Mouse (Mus musculus) spleen, adult 12 weeks (tissue): ENCODE results near the gene Zfp410.
"Not testable (repeated sequence)": the region's sequence is repeated elsewhere in the genome, so short reads cannot be mapped to it uniquely, and the experiment has no call there.

Experiments
- DNase-seq: peaks from one replicate; pipeline ENCODE4 v3.0.0; 2022; ENCODE audit warnings: low spot score

The Zfp410 gene

GRCm38 (mm10) chr12:84316721-84317621, at the start of gene Zfp410:
Gene Zfp410, plus strand, starts transcription at chr12:84316852.
- peak; percentile 70 for DNase-seq

- DNase-seq: no peak
These were observed 49.4 kb upstream of the Zfp410 start for GRCm38 (mm10) chr12:84267264-84267663.

DNA sequence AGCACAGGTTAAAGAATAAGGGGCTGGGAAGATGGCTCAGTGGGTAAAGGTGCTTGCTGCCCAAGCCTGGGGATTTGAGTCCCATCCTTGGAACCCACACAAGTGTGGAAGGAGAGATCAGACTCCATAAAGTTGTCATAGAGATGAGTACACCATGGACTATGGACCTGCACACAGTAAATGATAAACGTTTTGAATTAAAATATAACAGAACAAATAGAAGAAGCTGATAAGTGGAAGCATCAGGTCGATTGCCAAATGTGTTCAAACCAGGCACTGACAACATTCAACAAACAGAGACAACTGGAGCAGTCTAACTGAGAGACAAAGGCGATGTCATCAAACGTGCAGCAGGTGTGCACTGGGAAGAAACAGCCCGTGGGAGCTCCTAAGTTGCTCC, 43.3 kb upstream of the Zfp410 start:
- no peak for DNase-seq

DNA sequence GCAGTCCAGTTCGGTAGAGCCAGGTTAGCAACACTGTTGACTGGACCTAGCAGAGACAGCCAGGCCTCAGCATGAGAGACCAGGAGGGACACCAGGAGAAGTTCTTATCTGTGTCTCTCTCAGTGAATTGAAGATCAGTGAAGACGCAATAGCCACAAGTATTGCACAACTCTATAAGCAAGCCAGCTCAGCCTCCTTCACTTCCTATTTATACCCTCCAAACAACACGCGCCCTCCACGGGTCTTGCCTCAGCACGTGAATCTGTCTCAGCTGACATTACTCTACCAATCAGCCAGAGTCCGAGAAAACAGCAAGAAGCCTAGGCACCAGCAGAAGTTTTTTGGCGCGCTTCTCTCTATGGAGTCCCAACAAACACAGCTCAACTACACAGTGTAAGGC, 41.4 kb upstream of the Zfp410 start:
- no peak for DNase-seq

DNA sequence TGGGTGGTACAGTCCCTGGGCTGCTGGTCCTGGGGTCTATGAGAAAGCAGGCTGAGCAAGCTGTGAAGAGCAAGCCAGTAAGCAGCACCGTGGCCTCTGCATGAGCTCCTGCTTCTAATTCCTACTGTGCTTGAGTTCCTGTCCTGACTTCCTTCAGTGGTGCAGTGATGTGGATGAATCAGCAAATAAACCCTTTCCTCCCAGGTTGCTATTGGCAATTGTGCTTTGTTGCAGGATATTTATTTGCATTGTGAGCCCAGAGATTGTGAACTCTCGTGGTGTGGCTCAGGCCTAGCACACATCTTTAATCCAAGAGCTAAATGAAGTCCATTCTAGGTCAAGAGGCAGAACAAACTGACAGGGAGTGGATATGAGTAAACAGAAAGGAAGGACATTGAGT, 40.4 kb upstream of the Zfp410 start:
- no peak for DNase-seq

- no peak for DNase-seq
These were observed 39.9 kb upstream of the Zfp410 start for GRCm38 (mm10) chr12:84276799-84277198.

- no peak for DNase-seq
These were observed 38.8 kb upstream of the Zfp410 start for GRCm38 (mm10) chr12:84277832-84278231.

GRCm38 (mm10) chr12:84278901-84279300, 37.8 kb upstream of the Zfp410 start:
- DNase-seq: no peak

DNA sequence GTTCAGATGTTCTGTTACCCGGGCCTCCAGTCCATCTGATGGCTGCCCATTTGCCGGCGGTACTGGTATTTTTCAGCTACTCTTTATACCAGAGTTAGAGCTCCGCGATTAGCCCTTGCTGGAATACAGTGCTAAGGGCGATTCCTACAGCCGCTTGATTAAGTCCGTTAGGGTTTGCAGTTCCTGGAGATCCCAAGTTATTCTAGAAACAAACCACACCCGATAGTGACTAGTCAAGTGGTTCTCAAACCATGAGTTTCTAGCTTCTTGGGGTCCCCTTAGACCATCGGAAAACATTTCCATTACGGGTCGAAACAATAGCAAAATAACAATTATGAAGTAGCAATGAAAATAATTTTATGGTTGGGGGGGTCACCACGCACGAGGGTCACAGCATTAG, 32.3 kb upstream of the Zfp410 start:
- DNase-seq: no peak

- DNase-seq: peak; percentile 89
These were observed 31.6 kb upstream of the Zfp410 start, which contains the start of gene Ptgr2 for GRCm38 (mm10) chr12:84284885-84285592. Gene Ptgr2, plus strand, starts transcription at chr12:84285232.

DNA sequence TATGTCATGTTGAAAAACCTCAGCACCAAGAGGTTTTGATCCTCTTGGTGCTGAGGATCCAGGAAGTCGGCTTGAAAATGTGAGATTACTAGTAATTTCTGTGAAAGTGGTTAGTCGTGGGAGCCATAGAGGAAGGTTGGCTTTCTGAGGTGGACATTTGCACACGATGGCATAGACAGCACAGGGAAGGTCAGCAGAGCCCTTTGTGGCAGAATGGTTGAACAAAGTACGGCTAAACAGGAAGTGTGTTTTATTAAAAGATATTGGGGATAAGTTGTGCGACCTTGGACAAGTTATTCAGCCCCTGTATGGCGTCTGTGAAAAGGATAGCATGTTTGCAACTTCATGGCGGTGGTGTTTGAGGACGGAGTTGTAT, 31.1 kb upstream of the Zfp410 start:
- DNase-seq: no peak

DNA sequence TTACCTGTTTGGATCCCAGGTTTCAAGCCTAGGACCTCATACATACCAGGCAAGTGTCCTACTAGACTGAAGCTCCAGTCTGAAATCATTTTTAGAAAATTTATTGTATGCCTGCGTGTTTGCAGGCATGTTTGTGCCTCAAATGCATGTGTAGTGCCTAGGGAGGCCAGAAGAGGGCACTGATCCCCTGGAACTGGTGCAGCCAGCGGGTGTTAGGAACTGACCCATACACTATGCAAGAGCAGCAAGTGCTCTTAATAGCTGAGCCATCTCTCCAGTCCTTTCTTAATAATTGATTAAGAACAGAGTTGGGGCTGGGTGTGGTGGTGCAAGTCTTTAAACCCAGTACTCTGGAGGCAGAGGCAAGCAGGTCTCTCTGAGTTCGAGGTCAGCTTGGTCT, 28.2 kb upstream of the Zfp410 start:
- peak; percentile 59 for DNase-seq

DNA sequence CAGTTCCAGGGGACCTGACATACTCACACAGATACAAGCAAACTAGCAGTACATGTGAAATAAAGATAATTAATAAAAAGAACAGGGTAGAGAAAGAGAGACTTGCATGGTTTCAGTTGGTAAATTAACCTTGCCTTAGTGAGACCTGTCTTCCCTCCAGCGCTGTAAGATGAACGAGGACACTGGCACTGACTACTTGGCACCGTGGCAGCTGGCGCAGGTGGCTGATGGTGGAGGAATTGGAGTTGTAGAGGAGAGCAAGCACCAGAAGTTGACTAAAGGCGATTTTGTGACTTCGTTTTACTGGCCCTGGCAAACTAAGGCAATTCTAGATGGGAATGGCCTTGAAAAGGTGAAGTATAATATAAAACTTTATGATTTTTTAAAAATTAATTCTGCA, 18.8 kb upstream of the Zfp410 start:
- no peak for DNase-seq

GRCm38 (mm10) chr12:84299265-84299664, 17.4 kb upstream of the Zfp410 start:
- DNase-seq: no peak

GRCm38 (mm10) chr12:84304101-84304500, 12.6 kb upstream of the Zfp410 start:
- no peak for DNase-seq

GRCm38 (mm10) chr12:84304554-84304953, 12.1 kb upstream of the Zfp410 start:
- DNase-seq: no peak

- DNase-seq: no peak
These were observed 5.3 kb upstream of the Zfp410 start for GRCm38 (mm10) chr12:84311306-84311705.

DNA sequence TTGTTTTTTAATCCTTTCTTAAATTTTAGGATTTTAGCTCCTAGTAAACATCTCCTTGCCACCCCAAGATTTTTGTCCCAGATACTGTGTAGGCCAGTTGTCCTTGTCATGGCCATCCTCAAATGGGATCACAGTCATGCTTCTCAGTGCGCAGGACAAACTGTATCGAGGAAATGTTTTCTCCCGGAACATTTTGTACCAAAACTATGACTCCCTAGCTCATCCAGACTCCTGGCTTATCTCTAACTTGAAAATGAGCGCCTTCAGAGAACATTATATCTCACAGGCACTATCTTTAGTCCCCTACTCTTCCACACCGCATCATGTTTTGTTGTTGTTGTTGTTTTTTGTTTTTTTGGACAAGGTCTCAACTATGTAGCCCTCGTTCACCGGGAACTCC, 646 bp upstream of the Zfp410 start:
- DNase-seq: no peak

DNA sequence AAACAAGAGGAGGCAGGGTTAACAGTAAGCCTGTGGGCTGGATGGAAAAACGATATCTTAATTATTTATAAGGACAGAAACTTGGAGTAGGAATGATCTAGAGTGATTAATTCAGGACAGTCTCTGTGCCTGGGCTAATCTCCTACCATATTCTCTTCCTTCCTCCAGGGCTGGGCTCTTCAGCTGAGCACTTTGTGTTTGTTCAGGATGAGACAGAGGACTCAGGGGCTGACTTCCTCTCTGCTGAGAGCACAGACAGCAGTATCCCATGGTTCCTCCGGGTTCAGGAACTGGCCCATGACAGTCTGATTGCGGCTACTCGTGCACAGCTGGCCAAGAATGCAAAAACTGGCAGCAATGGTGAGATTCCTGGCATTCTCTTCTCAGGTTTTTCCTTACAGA, 10.5 kb downstream of the Zfp410 start:
- DNase-seq: no peak

- no peak for DNase-seq
These were observed 20.4 kb downstream of the Zfp410 start for GRCm38 (mm10) chr12:84336963-84337625.

GRCm38 (mm10) chr12:84347192-84347591, 30.5 kb downstream of the Zfp410 start:
- DNase-seq: no peak

DNA sequence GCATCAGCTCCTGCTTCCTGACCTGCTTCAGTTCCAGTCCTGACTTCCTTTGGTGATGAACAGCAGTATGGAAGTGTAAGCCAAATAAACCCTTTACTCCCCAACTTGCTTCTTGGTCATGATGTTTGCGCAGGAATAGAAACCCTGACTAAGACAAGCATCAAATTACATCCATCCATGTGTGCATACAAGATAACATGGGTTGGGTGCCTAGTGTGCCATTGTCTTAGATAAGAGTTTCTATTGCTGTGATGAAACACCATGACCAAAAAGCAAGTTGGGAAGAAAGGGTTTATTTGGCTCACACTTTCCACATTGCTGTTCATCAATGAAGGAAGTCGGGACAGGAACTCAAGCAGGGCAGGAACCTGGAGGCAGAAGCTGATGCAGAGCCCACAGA, 42.0 kb downstream of the Zfp410 start:
- not testable (repeated sequence) for DNase-seq
